Mouse (Mus musculus) adrenal gland, postnatal 10 days (tissue): ENCODE results near the gene Mif. TPM values are rescaled to one million over a fixed set of nuclear protein-coding genes. Genes with fewer than 3 reads are reported as not detected.
A peak's percentile ranks its signal among the peaks of the same experiment; 100 is the strongest.

Experiments
- DNase-seq: peaks from one replicate; pipeline ENCODE4 v3.0.0; 2021; ENCODE audit warnings: mixed read lengths
- total RNA-seq, 2 experiments: library from RNA; stranded (reverse); gene quantifications; 2 replicates each; pipeline ENCODE4 v1.2.3; 2021

Gene Mif
- total RNA-seq, 2 experiments from 2014 or later, result 267 to 281 TPM

- DNase-seq, result peak; percentile 95
Measured at GRCm38 (mm10) chr10:75837248-75837759, 22.7 kb downstream of the Mif start, which contains the start of gene Gstt2. TSS of gene Gstt2 (minus strand) at chr10:75837424.

- DNase-seq, result no peak
Measured at GRCm38 (mm10) chr10:75835761-75836531, 24.1 kb downstream of the Mif start.

- DNase-seq, result peak; percentile 83
Measured at GRCm38 (mm10) chr10:75835307-75835706, 24.7 kb downstream of the Mif start.

GRCm38 (mm10) chr10:75834721-75835120 is 25.3 kb downstream of the Mif start:
- DNase-seq, result no peak

- peak; percentile 88 for DNase-seq
Measured at GRCm38 (mm10) chr10:75834250-75834649, 25.8 kb downstream of the Mif start.

GRCm38 (mm10) chr10:75833456-75834080 is 26.5 kb downstream of the Mif start:
- DNase-seq, result peak; percentile 47

GRCm38 (mm10) chr10:75832272-75832895 is 27.7 kb downstream of the Mif start:
- peak; percentile 81 for DNase-seq

- no peak for DNase-seq
Measured at GRCm38 (mm10) chr10:75830275-75830670, 29.8 kb downstream of the Mif start.

- DNase-seq, result no peak
Measured at GRCm38 (mm10) chr10:75829529-75830274, 30.3 kb downstream of the Mif start.

GRCm38 (mm10) chr10:75828500-75828931 is 31.5 kb downstream of the Mif start:
- DNase-seq, result peak; percentile 78

- peak; percentile 84 for DNase-seq
Measured at GRCm38 (mm10) chr10:75827668-75828360, 32.2 kb downstream of the Mif start.

GRCm38 (mm10) chr10:75824530-75824929 is 35.5 kb downstream of the Mif start:
- DNase-seq, result no peak

- DNase-seq, result no peak
Measured at GRCm38 (mm10) chr10:75823782-75824181, 36.3 kb downstream of the Mif start.

- DNase-seq, result no peak
Measured at GRCm38 (mm10) chr10:75822443-75822842, 37.6 kb downstream of the Mif start, which contains the start of gene Gstt4. TSS of gene Gstt4 (minus strand) at chr10:75822543.

- no peak for DNase-seq
Measured at GRCm38 (mm10) chr10:75819882-75820281, 40.2 kb downstream of the Mif start.

GRCm38 (mm10) chr10:75818641-75819040 is 41.4 kb downstream of the Mif start:
- DNase-seq, result no peak

Other genes with a start within 250 kb of the Mif start
- 1 to 10 TPM; 7.3 to 9.0 TPM for gene Susd2, start 216.2 kb downstream of the Mif start, total RNA-seq
- 10 to 100 TPM; 27.1 to 39.2 TPM for gene Cabin1, start 95.9 kb downstream of the Mif start, total RNA-seq
- 100 to 1,000 TPM; 173 to 204 TPM for gene Ddt, start 86.8 kb downstream of the Mif start, total RNA-seq
- gene Gm20441, start 79.3 kb downstream of the Mif start, total RNA-seq, result not detected
- 10 to 100 TPM; 18.7 to 21.5 TPM for gene Gstt3, start 78.8 kb downstream of the Mif start, total RNA-seq
- 10 to 100 TPM; 60.2 to 60.4 TPM for gene Gstt1, start 61.7 kb downstream of the Mif start, total RNA-seq
- 1 to 10 TPM in 1 of 2 experiments, under 1 TPM in 1; 0.36 to 1.0 TPM for gene Gstt4, start 37.7 kb downstream of the Mif start, total RNA-seq
- gene Gstt2, start 22.8 kb downstream of the Mif start, total RNA-seq, result 10 to 100 TPM; 38.2 to 45.8 TPM
- 1 to 10 TPM in 1 of 2 experiments, under 1 TPM in 1; 0.91 to 1.3 TPM for gene Derl3, start 33.2 kb upstream of the Mif start, total RNA-seq
- gene Smarcb1, start 61.4 kb upstream of the Mif start, total RNA-seq, result 10 to 100 TPM; 70.4 to 73.0 TPM
- 1,000 to 10,000 TPM; 1,348 to 1,353 TPM for gene Chchd10, start 72.9 kb upstream of the Mif start, total RNA-seq
- gene Mmp11, start 76.3 kb upstream of the Mif start, total RNA-seq, result 10 to 100 TPM in 1 of 2 experiments, 1 to 10 TPM in 1; 6.6 to 14.6 TPM
- gene Gm867, start 80.4 kb upstream of the Mif start, total RNA-seq, result under 1 TPM; 0.48 to 0.51 TPM
- 1 to 10 TPM; 1.1 to 1.2 TPM for gene Vpreb3, start 82.8 kb upstream of the Mif start, total RNA-seq
- gene Gm5134, start 94.3 kb upstream of the Mif start, total RNA-seq, result not detected
- gene Zfp280b, start 172.4 kb upstream of the Mif start, total RNA-seq, result 10 to 100 TPM in 1 of 2 experiments, 1 to 10 TPM in 1; 9.0 to 11.0 TPM